12 mouse cellular contexts compared by ENCODE assay signal in genomic region chr4:115827066-115827465, GRCm38 (mm10). TPM values are rescaled to one million over a fixed set of nuclear protein-coding genes. Genes with fewer than 3 reads are reported as not detected.
DNase-seq lines count a peak whose midpoint lies in the region; ATAC-seq and TF ChIP-seq lines count a peak whose summit lies in the region.
"Had no signal": no experiment of that assay in that cellular context is flagged by ENCODE, and none has a peak within 500 bp of the region (broad histone marks: within the 10 kb centered on the region; RNA-seq: fewer than 3 reads in every experiment).

No protein-coding gene starts in this region.

- DNase-seq in heart, postnatal 4 days = no peak
- no peak for DNase-seq in liver, postnatal 0 days
- DNase-seq in cerebellum, postnatal 4 days (ENCODE audit: low spot score in 2 of 2) = no peak
- DNase-seq in c-Kit-positive CD71-positive TER-119-positive erythroid progenitor cells, embryonic 14.5 days (ENCODE audit: low spot score) = no peak
- DNase-seq in right cerebral cortex, postnatal 4 days = no peak

- H3K9ac ChIP-seq in heart, embryonic 16.5 days (ENCODE audit: low read length) = no peak overlapping the region
- 0 out of 2 replicates have a peak overlapping the region, but pooled peaks have one; percentile 78 for H3K9ac ChIP-seq in ES-Bruce4 (ENCODE audit: low read depth, poor library complexity, severe bottlenecking)
- H3K9ac ChIP-seq in embryonic facial prominence, embryonic 15.5 days = no peak overlapping the region
- H3K9ac ChIP-seq in liver, postnatal 0 days (replicated peaks) = 0 out of 2 replicates have a peak overlapping the region, but pooled peaks have one; percentile 94

- H3K4me1 ChIP-seq in heart, embryonic 16.5 days (ENCODE audit: control insufficient read depth, insufficient read depth, low read length) = peaks cover 25% of the 10 kb centered on the region
- peaks cover 4% of the 10 kb centered on the region for H3K4me1 ChIP-seq in ES-Bruce4 (ENCODE audit: control insufficient read depth, insufficient read depth, low read length)
- H3K4me1 ChIP-seq in embryonic facial prominence, embryonic 15.5 days = peaks cover 19% of the 10 kb centered on the region
- peaks cover 70% of the 10 kb centered on the region for H3K4me1 ChIP-seq in liver, postnatal 0 days (ENCODE audit: insufficient read depth)

- H3K4me2 ChIP-seq in heart, embryonic 16.5 days (ENCODE audit: low read depth, low read length) = peak overlapping the region; percentile 65
- peak overlapping the region; percentile 73 for H3K4me2 ChIP-seq in embryonic facial prominence, embryonic 15.5 days (replicated peaks)
- H3K4me2 ChIP-seq in liver, postnatal 0 days (ENCODE audit: low read depth, low read length) = peak overlapping the region; percentile 82

- H3K36me3 ChIP-seq in heart, embryonic 16.5 days (ENCODE audit: control insufficient read depth, insufficient read depth) = peaks cover 10% of the 10 kb centered on the region
- H3K36me3 ChIP-seq in ES-Bruce4 (ENCODE audit: control insufficient read depth, insufficient read depth, low read length, poor library complexity, severe bottlenecking) = no peaks in the 10 kb centered on the region
- H3K36me3 ChIP-seq in embryonic facial prominence, embryonic 15.5 days = peaks cover 10% of the 10 kb centered on the region
- H3K36me3 ChIP-seq in liver, postnatal 0 days (replicated peaks; ENCODE audit: insufficient read depth, low read length) = peaks cover 11% of the 10 kb centered on the region

- no peak for TF ChIP-seq EP300 in ES-Bruce4 (IDR thresholded peaks at IDR 0.05; ENCODE audit: insufficient read depth, low read depth, low read length)
- TF ChIP-seq EP300 in liver, postnatal 0 days (IDR thresholded peaks at IDR 0.05; ENCODE audit: low read depth) = no peak

- no peaks in the 10 kb centered on the region for H3K27me3 ChIP-seq in heart, embryonic 16.5 days (ENCODE audit: control insufficient read depth, insufficient read depth, low read length)
- H3K27me3 ChIP-seq in ES-Bruce4 (ENCODE audit: control insufficient read depth, insufficient read depth, low read length, poor library complexity, severe bottlenecking) = no peaks in the 10 kb centered on the region
- no peaks in the 10 kb centered on the region for H3K27me3 ChIP-seq in embryonic facial prominence, embryonic 15.5 days
- H3K27me3 ChIP-seq in liver, postnatal 0 days (ENCODE audit: insufficient read depth, low read length) = no peaks in the 10 kb centered on the region

- no peaks in the 10 kb centered on the region for H3K9me3 ChIP-seq in heart, embryonic 16.5 days (replicated peaks; ENCODE audit: control insufficient read depth, low read length)
- no peaks in the 10 kb centered on the region for H3K9me3 ChIP-seq in ES-Bruce4 (replicated peaks; ENCODE audit: control insufficient read depth, insufficient read depth, low read length, poor library complexity, severe bottlenecking)
- no peaks in the 10 kb centered on the region for H3K9me3 ChIP-seq in embryonic facial prominence, embryonic 15.5 days (replicated peaks)
- no peaks in the 10 kb centered on the region for H3K9me3 ChIP-seq in liver, postnatal 0 days (ENCODE audit: low read length)

- TF ChIP-seq CTCF in ES-Bruce4 (IDR thresholded peaks at IDR 0.05; ENCODE audit: low read depth, low read length) = no peak
- TF ChIP-seq CTCF in liver, postnatal 0 days (IDR thresholded peaks at IDR 0.05; ENCODE audit: low read depth) = no peak

- TF ChIP-seq POLR2A in ES-Bruce4 (IDR thresholded peaks at IDR 0.05; ENCODE audit: insufficient read depth, low read length) = no peak

- WGBS in heart, embryonic 16.5 days = 67% methylated on average over 3 of the region's 3 CpGs
- 47% methylated on average over 3 of the region's 3 CpGs for WGBS in embryonic facial prominence, embryonic 15.5 days
- WGBS in liver, postnatal 0 days (ENCODE audit: insufficient replicate concordance) = 70% methylated on average over 3 of the region's 3 CpGs

- no peak overlapping the region; the same call in 1 of the 2 replicates for H3K4me3 ChIP-seq in heart, embryonic 16.5 days (ENCODE audit: low read length)
- no peak overlapping the region for H3K4me3 ChIP-seq in ES-Bruce4 (ENCODE audit: low read depth, low read length)
- H3K4me3 ChIP-seq in embryonic facial prominence, embryonic 15.5 days (replicated peaks) = peak overlapping the region; percentile 87
- H3K4me3 ChIP-seq in liver, postnatal 0 days (ENCODE audit: low read depth, low read length) = peak overlapping the region; percentile 96

- ATAC-seq in heart, embryonic 16.5 days (replicated peaks; ENCODE audit: extremely low read depth, insufficient read depth, low FRiP score) = no peak
- ATAC-seq in embryonic facial prominence, embryonic 15.5 days (ENCODE audit: insufficient number of reproducible peaks, low FRiP score, low TSS enrichment, low read depth) = no peak
- no peak for ATAC-seq in liver, postnatal 0 days

- no peak overlapping the region for H3K27ac ChIP-seq in heart, embryonic 16.5 days (ENCODE audit: low read length)
- H3K27ac ChIP-seq in ES-Bruce4 (ENCODE audit: insufficient read depth, low read length) = no peak overlapping the region
- no peak overlapping the region for H3K27ac ChIP-seq in embryonic facial prominence, embryonic 15.5 days (replicated peaks)
- H3K27ac ChIP-seq in liver, postnatal 0 days (ENCODE audit: low read depth) = peak overlapping the region; percentile 98; the same call in 1 of the 2 replicates

RNA-seq across cellular contexts. Expression of gene Mob3c, which starts 0.8 kb away (rescaled TPM):
- polyA plus RNA-seq in heart, embryonic 16.5 days (2015; fragmentation: Nextera tagmentation; extraction: Ambion mirVana) = 9.2 and 12.4 TPM in 2 replicates
- total RNA-seq in heart, postnatal 4 days (2021) = 1 to 10 TPM; 6.3 to 8.1 TPM
- 3.1 and 4.3 TPM in 2 replicates for polyA plus RNA-seq in ES-Bruce4 (2011; ENCODE audit: insufficient read depth, insufficient read length, low read depth, missing spikeins)
- 14.5 and 15.5 TPM in 2 replicates for polyA plus RNA-seq in embryonic facial prominence, embryonic 15.5 days (2015; fragmentation: Nextera tagmentation; extraction: Ambion mirVana)
- 7.3 and 10.0 TPM in 2 replicates for polyA plus RNA-seq in liver, postnatal 0 days (2015; fragmentation: Nextera tagmentation; extraction: Ambion mirVana)

RNA-seq across cellular contexts. Expression of gene Mknk1, which starts 11.9 kb away (rescaled TPM):
- 22.7 and 24.7 TPM in 2 replicates for polyA plus RNA-seq in heart, embryonic 16.5 days (2015; fragmentation: Nextera tagmentation; extraction: Ambion mirVana)
- 10 to 100 TPM; 22.1 to 23.6 TPM for total RNA-seq in heart, postnatal 4 days (2021)
- polyA plus RNA-seq in ES-Bruce4 (2011; ENCODE audit: insufficient read depth, insufficient read length, low read depth, missing spikeins) = 18.9 and 22.8 TPM in 2 replicates
- polyA plus RNA-seq in embryonic facial prominence, embryonic 15.5 days (2015; fragmentation: Nextera tagmentation; extraction: Ambion mirVana) = 33.1 and 33.2 TPM in 2 replicates
- polyA plus RNA-seq in liver, postnatal 0 days (2015; fragmentation: Nextera tagmentation; extraction: Ambion mirVana) = 31.6 and 37.0 TPM in 2 replicates

RNA-seq across cellular contexts. Expression of gene Atpaf1, which starts 42.5 kb away (rescaled TPM):
- 65.5 and 69.9 TPM in 2 replicates for polyA plus RNA-seq in heart, embryonic 16.5 days (2015; fragmentation: Nextera tagmentation; extraction: Ambion mirVana)
- 10 to 100 TPM; 56.1 to 59.3 TPM for total RNA-seq in heart, postnatal 4 days (2021)
- polyA plus RNA-seq in ES-Bruce4 (2011; ENCODE audit: insufficient read depth, insufficient read length, low read depth, missing spikeins) = 35.2 and 35.7 TPM in 2 replicates
- 49.6 and 51.1 TPM in 2 replicates for polyA plus RNA-seq in embryonic facial prominence, embryonic 15.5 days (2015; fragmentation: Nextera tagmentation; extraction: Ambion mirVana)
- 14.5 and 15.2 TPM in 2 replicates for polyA plus RNA-seq in liver, postnatal 0 days (2015; fragmentation: Nextera tagmentation; extraction: Ambion mirVana)

RNA-seq across cellular contexts. Expression of gene Tex38, which starts 46.2 kb away (rescaled TPM):
- 0.19 TPM in 1 of 2 replicates, not detected in the other for polyA plus RNA-seq in heart, embryonic 16.5 days (2015; fragmentation: Nextera tagmentation; extraction: Ambion mirVana)
- 1 to 10 TPM in 1 of 2 experiments, under 1 TPM in 1; 0.60 to 1.2 TPM for total RNA-seq in heart, postnatal 4 days (2021)
- not detected in 2 replicates for polyA plus RNA-seq in ES-Bruce4 (2011; ENCODE audit: insufficient read depth, insufficient read length, low read depth, missing spikeins)
- polyA plus RNA-seq in embryonic facial prominence, embryonic 15.5 days (2015; fragmentation: Nextera tagmentation; extraction: Ambion mirVana) = 0.35 TPM in 2 replicates
- polyA plus RNA-seq in liver, postnatal 0 days (2015; fragmentation: Nextera tagmentation; extraction: Ambion mirVana) = 0.14 and 0.22 TPM in 2 replicates
- total RNA-seq: ES-E14 had no signal

RNA-seq across cellular contexts. Expression of gene Kncn, which starts 57.1 kb away (rescaled TPM):
- polyA plus RNA-seq in heart, embryonic 16.5 days (2015; fragmentation: Nextera tagmentation; extraction: Ambion mirVana) = not detected in 2 replicates
- not detected for total RNA-seq in heart, postnatal 4 days (2021)
- polyA plus RNA-seq in ES-Bruce4 (2011; ENCODE audit: insufficient read depth, insufficient read length, low read depth, missing spikeins) = not detected in 2 replicates
- not detected in 2 replicates for polyA plus RNA-seq in embryonic facial prominence, embryonic 15.5 days (2015; fragmentation: Nextera tagmentation; extraction: Ambion mirVana)
- not detected in 2 replicates for polyA plus RNA-seq in liver, postnatal 0 days (2015; fragmentation: Nextera tagmentation; extraction: Ambion mirVana)
- total RNA-seq: ES-E14 had no signal
- polyA plus RNA-seq: inflammation-experienced regulatory T-cells, adult 6 months; limb, embryonic 11.5 days; thymus, postnatal 0 days had no signal

Comparison
In these comparisons a context has a peak if more than half of its experiments do, and no peak if none do; other contexts are left out.
1. H3K4me3 ChIP-seq: peak in embryonic facial prominence, embryonic 15.5 days (single experiment) and liver, postnatal 0 days (single experiment); none in heart, embryonic 16.5 days (single experiment) and ES-Bruce4 (single experiment).
2. H3K9ac ChIP-seq: peak in ES-Bruce4 (single experiment) and liver, postnatal 0 days (single experiment); none in heart, embryonic 16.5 days (single experiment) and embryonic facial prominence, embryonic 15.5 days (single experiment).
3. Peak in every context shown above with its lines, with median percentiles within 50 percentile points of each other: H3K4me2 ChIP-seq.